Mouse (Mus musculus) cerebellum, adult 2 months (tissue): Measurements from ENCODE around the gene Efcab6.

ENCODE experiments used
- CTCF ChIP-seq: fragments of 200-500 bp; IDR thresholded peaks from 2 replicates; pipeline ENCODE4 v1.5.1; 2011; ENCODE audit warnings: low read depth, mild to moderate bottlenecking, control low read depth, low read length, moderate library complexity, borderline replicate concordance; ENCODE audit not compliant: insufficient read depth
- POLR2A ChIP-seq: fragments of 200-500 bp; IDR thresholded peaks from 2 replicates; pipeline ENCODE4 v1.6.1; 2011; ENCODE audit warnings: low read length, control low read depth, borderline replicate concordance; ENCODE audit not compliant: insufficient read depth

DNA sequence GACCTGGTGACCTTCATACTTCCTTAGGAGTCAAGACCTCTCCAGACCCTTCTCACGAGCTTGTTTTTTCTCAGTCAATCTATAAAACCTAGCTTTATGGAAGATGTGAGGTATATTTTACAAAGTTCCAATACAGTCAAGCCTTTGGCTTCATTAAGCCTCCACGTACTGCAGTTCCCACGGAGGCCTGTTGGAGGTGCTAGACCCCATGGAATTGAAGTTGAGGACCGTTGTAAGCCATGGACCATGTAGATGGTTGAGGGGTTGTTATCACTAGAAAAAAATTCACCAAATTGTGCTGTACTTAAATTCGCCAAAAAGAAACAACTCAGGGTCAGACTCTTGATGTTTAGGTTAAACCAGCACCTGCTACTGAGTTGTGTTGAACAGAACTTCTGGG lies 9.1 kb downstream of the Efcab6 start:
- TF ChIP-seq CTCF (no peak; the same call in 1 of the 2 replicates), POLR2A (no peak)
